Mouse (Mus musculus) midbrain, embryonic 16.5 days (tissue): ENCODE results near the gene Mif. TPM values are rescaled to one million over a fixed set of nuclear protein-coding genes. Genes with fewer than 3 reads are reported as not detected.

Experiments
- ATAC-seq: fragments of 200-750 bp; cut with Nextera tagmentation; 2 replicates; pipeline ENCODE4 v1.8.0; 2017; ENCODE audit warnings: moderate TSS enrichment
- H3K27ac ChIP-seq: fragments of 300-500 bp; sonication (generic); 2 replicates; pipeline ENCODE4 v1.5.1; 2014; ENCODE audit warnings: mild to moderate bottlenecking, low read length, mixed read lengths
- H3K27me3 ChIP-seq: fragments of 300-500 bp; sonication (generic); 2 replicates; pipeline ENCODE4 v1.6.1; 2014; ENCODE audit warnings: low read depth, low read length, mixed read lengths; ENCODE audit not compliant: control insufficient read depth, insufficient read depth
- H3K36me3 ChIP-seq: fragments of 300-500 bp; sonication (generic); 2 replicates; pipeline ENCODE4 v1.6.1; 2014; ENCODE audit warnings: mild to moderate bottlenecking, low read length, moderate library complexity, mixed read lengths; ENCODE audit not compliant: control insufficient read depth, insufficient read depth
- H3K4me1 ChIP-seq: fragments of 300-500 bp; sonication (generic); 2 replicates; pipeline ENCODE4 v1.6.1; 2014; ENCODE audit warnings: mild to moderate bottlenecking, low read length, mixed read lengths; ENCODE audit not compliant: control insufficient read depth, insufficient read depth
- H3K4me2 ChIP-seq: fragments of 300-500 bp; sonication (generic); 2 replicates; pipeline ENCODE4 v1.6.1; 2014; ENCODE audit warnings: mild to moderate bottlenecking, low read length, mixed read lengths
- H3K4me3 ChIP-seq: fragments of 300-500 bp; sonication (generic); 2 replicates; pipeline ENCODE4 v1.5.1; 2014; ENCODE audit warnings: low read depth, mild to moderate bottlenecking, low read length, moderate library complexity, mixed read lengths
- H3K9ac ChIP-seq: fragments of 300-500 bp; sonication (generic); 2 replicates; pipeline ENCODE4 v1.6.1; 2014; ENCODE audit warnings: low read depth, low read length, mixed read lengths
- H3K9me3 ChIP-seq: fragments of 300-500 bp; sonication (generic); replicated peaks from 2 replicates; pipeline ENCODE4 v1.6.1; 2014; ENCODE audit warnings: mild to moderate bottlenecking, low read length, mixed read lengths; ENCODE audit not compliant: control insufficient read depth, poor library complexity, severe bottlenecking
- WGBS: fragments of 180-500 bp; shearing (Covaris S2); extraction: QIAGEN DNeasy Blood & Tissue Kit; methylation state at CpG from one replicate; pipeline ENCODE4 v1.1.7; 2014; 5-methylcytosine and 5-hydroxymethylcytosine counted together
- polyA plus RNA-seq: library from polyadenylated mRNA; unstranded; fragments of >200 nt; fragmentation: Nextera tagmentation; extraction: Ambion mirVana; gene quantifications from 2 replicates; pipeline ENCODE4 v1.2.1, GENCODE M21; 2015

Gene Mif
- polyA plus RNA-seq, 1 experiment from 2014 or later: 1,460 TPM

DNA sequence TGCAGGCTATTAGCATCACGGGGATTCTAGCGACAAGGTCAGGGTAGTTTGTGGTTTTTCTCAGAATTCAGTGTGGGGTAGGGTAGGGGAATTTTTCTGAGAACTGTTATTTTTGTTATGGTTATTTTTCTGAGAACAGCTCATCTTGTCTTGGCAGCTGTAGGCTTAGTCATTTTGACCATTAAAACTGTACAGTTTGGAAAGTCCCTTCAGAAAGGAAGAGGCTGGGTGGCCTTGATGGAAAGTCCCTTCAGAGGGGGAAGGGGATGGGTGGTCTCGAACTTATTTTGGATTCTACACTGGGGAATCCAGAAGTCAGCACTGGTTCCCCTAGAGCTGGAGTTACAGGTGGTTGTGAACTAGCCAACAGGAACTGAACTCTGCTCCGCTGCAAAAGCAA, 35.5 kb downstream of the Mif start:
- Histone ChIP-seq H3K36me3 (no peaks in the 10 kb centered on the region), H3K4me2 (no peak overlapping the region), H3K27ac (no peak overlapping the region), H3K4me1 (no peaks in the 10 kb centered on the region), H3K27me3 (no peaks in the 10 kb centered on the region), H3K9ac (no peak overlapping the region), H3K4me3 (no peak overlapping the region), H3K9me3 (no peaks in the 10 kb centered on the region)
- 88% methylated on average over 4 of the region's 4 CpGs for WGBS
- no peak for ATAC-seq

DNA sequence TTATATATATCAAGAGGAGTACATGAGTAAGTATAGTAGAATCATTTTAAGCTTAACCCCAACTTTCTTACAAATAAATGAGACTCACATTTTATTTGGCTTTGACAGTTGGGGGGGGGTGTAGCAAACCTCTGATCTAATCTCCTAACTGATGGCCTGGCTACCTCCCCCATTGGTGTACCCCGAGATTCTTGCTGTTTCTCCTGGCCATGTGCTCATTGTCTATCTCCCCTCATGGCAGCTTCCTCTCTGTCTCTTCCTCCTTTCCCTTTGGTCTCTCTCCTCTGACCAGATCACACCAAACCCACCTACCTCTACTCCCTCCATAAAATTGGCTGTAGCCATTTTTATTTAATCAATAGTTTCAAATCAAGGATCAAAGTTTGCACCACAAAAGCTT, 36.3 kb downstream of the Mif start:
- Histone ChIP-seq H3K4me1 (no peaks in the 10 kb centered on the region), H3K9me3 (no peaks in the 10 kb centered on the region), H3K4me2 (no peak overlapping the region), H3K36me3 (no peaks in the 10 kb centered on the region), H3K27me3 (no peaks in the 10 kb centered on the region), H3K4me3 (no peak overlapping the region), H3K9ac (no peak overlapping the region), H3K27ac (no peak overlapping the region)
- 100% methylated on average over 1 of the region's 1 CpGs for WGBS
- no peak for ATAC-seq

DNA sequence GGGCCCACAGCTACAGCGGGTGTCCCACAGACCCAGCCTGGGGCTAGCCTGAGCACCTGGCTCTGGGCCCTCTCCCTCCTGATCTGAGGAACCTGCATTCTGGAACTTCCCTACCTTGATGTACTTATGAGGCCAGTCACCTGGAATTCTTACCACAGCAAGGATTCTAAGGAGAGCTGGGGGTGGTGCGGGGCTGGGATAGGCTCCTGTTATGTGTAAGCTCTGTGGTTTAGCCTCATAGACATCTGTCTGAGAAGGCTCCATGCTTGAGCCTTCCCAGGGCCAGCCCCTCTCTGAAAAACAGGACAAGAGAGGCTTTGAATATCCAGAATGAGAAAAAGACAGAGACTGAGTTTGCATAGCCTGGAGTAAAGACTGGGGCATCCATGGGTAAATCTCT, 37.6 kb downstream of the Mif start, which contains the start of gene Gstt4:
Gene Gstt4, minus strand, starts transcription at position 101 of the 400 bp plus-strand sequence.
- H3K27me3 ChIP-seq: no peaks in the 10 kb centered on the region
- no peak for ATAC-seq
- H3K9ac ChIP-seq: no peak within 1 kb of the TSS
- no peak within 1 kb of the TSS for H3K27ac ChIP-seq
- no peak within 1 kb of the TSS for H3K4me2 ChIP-seq
- H3K9me3 ChIP-seq: no peaks in the 10 kb centered on the region
- no peak within 1 kb of the TSS for H3K4me3 ChIP-seq
- WGBS: 93% methylated on average over 2 of the region's 2 CpGs
- H3K4me1 ChIP-seq: no peaks in the 10 kb centered on the region
- no peaks in the 10 kb centered on the region for H3K36me3 ChIP-seq

DNA sequence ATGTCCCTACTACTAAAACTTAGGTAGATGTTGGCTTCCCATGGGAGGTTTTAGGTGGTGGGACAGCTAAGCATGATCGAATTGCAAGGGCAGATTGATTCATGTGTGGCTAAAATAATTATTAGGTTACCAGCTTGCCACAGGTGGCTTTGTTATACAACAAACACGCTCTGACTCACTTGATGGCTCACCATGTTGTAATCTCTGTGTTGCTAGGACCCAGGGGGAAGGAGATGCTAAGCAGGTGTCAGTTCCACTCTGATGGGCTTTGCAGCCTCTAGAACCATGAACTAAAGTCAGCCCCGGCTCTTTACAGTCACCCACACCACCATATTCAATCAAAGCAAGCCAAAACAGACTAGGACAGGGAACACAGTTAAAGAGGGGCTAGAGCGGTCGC, 40.2 kb downstream of the Mif start:
- Histone ChIP-seq H3K4me1 (no peaks in the 10 kb centered on the region), H3K36me3 (no peaks in the 10 kb centered on the region), H3K27me3 (no peaks in the 10 kb centered on the region), H3K4me2 (no peak overlapping the region), H3K9me3 (no peaks in the 10 kb centered on the region), H3K27ac (no peak overlapping the region), H3K9ac (no peak overlapping the region), H3K4me3 (no peak overlapping the region)
- ATAC-seq: no peak
- 89% methylated on average over 5 of the region's 5 CpGs for WGBS

DNA sequence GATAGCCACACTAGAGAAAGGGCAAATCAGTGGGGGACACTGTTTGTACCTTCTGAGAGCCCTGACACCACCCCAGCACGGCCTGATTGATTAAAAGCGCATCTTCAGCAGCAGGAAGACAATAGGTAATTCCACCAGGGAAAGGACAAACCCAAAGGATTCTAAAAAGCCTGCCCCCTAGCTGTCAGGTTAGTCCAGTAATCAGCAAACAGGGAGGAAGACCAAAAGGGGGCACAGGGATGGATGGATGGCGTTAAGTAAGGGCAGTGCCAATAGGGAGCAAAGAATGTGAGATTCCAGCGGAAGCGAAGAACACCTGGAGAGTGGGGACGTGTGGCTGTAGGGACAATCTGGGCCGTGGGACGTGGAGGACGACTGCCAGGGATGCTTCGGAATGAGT, 41.4 kb downstream of the Mif start:
- 64% methylated on average over 10 of the region's 10 CpGs for WGBS
- ATAC-seq: no peak

More for the DNA sequence above, 41.4 kb downstream of the Mif start:
- Histone ChIP-seq H3K9ac (no peak overlapping the region), H3K9me3 (no peaks in the 10 kb centered on the region), H3K27ac (no peak overlapping the region), H3K27me3 (no peaks in the 10 kb centered on the region), H3K4me2 (no peak overlapping the region), H3K4me3 (no peak overlapping the region), H3K36me3 (no peaks in the 10 kb centered on the region), H3K4me1 (no peaks in the 10 kb centered on the region)

Other genes with a start within 250 kb of the Mif start
- gene Susd2, start 216.2 kb downstream of the Mif start, polyA plus RNA-seq: 3.1 and 4.9 TPM in 2 replicates
- gene Cabin1, start 95.9 kb downstream of the Mif start, polyA plus RNA-seq: 32.7 and 36.1 TPM in 2 replicates
- 70.1 and 77.0 TPM in 2 replicates for gene Ddt, start 86.8 kb downstream of the Mif start, polyA plus RNA-seq
- gene Gm20441, start 79.3 kb downstream of the Mif start, polyA plus RNA-seq: not detected in 2 replicates
- gene Gstt3, start 78.8 kb downstream of the Mif start, polyA plus RNA-seq: 0.53 and 1.4 TPM in 2 replicates
- gene Gstt1, start 61.7 kb downstream of the Mif start, polyA plus RNA-seq: 18.7 and 20.3 TPM in 2 replicates
- not detected in 2 replicates for gene Gstt4, start 37.7 kb downstream of the Mif start, polyA plus RNA-seq
- gene Gstt2, start 22.8 kb downstream of the Mif start, polyA plus RNA-seq: 7.0 TPM in 2 replicates
- gene Derl3, start 33.2 kb upstream of the Mif start, polyA plus RNA-seq: 1.1 and 1.4 TPM in 2 replicates
- 262 and 281 TPM in 2 replicates for gene Smarcb1, start 61.4 kb upstream of the Mif start, polyA plus RNA-seq
- gene Chchd10, start 72.9 kb upstream of the Mif start, polyA plus RNA-seq: 72.1 and 93.2 TPM in 2 replicates
- 13.3 and 14.6 TPM in 2 replicates for gene Mmp11, start 76.3 kb upstream of the Mif start, polyA plus RNA-seq
- 0.92 and 1.0 TPM in 2 replicates for gene Gm867, start 80.4 kb upstream of the Mif start, polyA plus RNA-seq
- 0.84 and 1.5 TPM in 2 replicates for gene Vpreb3, start 82.8 kb upstream of the Mif start, polyA plus RNA-seq
- not detected in 2 replicates for gene Gm5134, start 94.3 kb upstream of the Mif start, polyA plus RNA-seq
- 11.9 and 14.2 TPM in 2 replicates for gene Zfp280b, start 172.4 kb upstream of the Mif start, polyA plus RNA-seq